Mouse (Mus musculus) limb, embryonic 13.5 days (tissue): ENCODE data around the gene Mansc4. TPM values are rescaled to one million over a fixed set of nuclear protein-coding genes. Genes with fewer than 3 reads are reported as not detected.

ENCODE experiments used
- ATAC-seq: fragments of 200-750 bp; cut with Nextera tagmentation; 2 replicates; pipeline ENCODE4 v1.8.0; 2017; ENCODE audit warnings: low read depth, moderate number of reproducible peaks, moderate TSS enrichment; ENCODE audit not compliant: low FRiP score
- H3K27ac ChIP-seq: fragments of 300-500 bp; sonication (generic); 2 replicates; pipeline ENCODE4 v1.5.1; 2015; ENCODE audit warnings: inconsistent platforms, mild to moderate bottlenecking, moderate library complexity
- H3K27me3 ChIP-seq: fragments of 300-500 bp; sonication (generic); 2 replicates; pipeline ENCODE4 v1.6.1; 2015; ENCODE audit warnings: mild to moderate bottlenecking, inconsistent platforms
- H3K36me3 ChIP-seq: fragments of 300-500 bp; sonication (generic); 2 replicates; pipeline ENCODE4 v1.6.1; 2015; ENCODE audit warnings: inconsistent platforms, mild to moderate bottlenecking, moderate library complexity
- H3K4me1 ChIP-seq: fragments of 300-500 bp; sonication (generic); 2 replicates; pipeline ENCODE4 v1.6.1; 2015; ENCODE audit warnings: inconsistent platforms
- H3K4me2 ChIP-seq: fragments of 300-500 bp; sonication (generic); replicated peaks from 2 replicates; pipeline ENCODE4 v1.6.1; 2015; ENCODE audit warnings: inconsistent platforms, mild to moderate bottlenecking, moderate library complexity
- H3K4me3 ChIP-seq: fragments of 300-500 bp; sonication (generic); 2 replicates; pipeline ENCODE4 v1.5.1; 2015; ENCODE audit warnings: moderate library complexity, mild to moderate bottlenecking, inconsistent platforms
- H3K9ac ChIP-seq: fragments of 300-500 bp; sonication (generic); 2 replicates; pipeline ENCODE4 v1.6.1; 2015; ENCODE audit warnings: mild to moderate bottlenecking, inconsistent platforms
- H3K9me3 ChIP-seq: fragments of 300-500 bp; sonication (generic); 2 replicates; pipeline ENCODE4 v1.6.1; 2016; ENCODE audit warnings: inconsistent platforms
- WGBS: fragments of 180-500 bp; shearing (Covaris S2); methylation state at CpG from one replicate; pipeline ENCODE4 v1.1.7; 2015; 5-methylcytosine and 5-hydroxymethylcytosine counted together
- polyA plus RNA-seq: library from polyadenylated mRNA; unstranded; fragments of >200 nt; fragmentation: Nextera tagmentation; extraction: Ambion mirVana; gene quantifications from 2 replicates; pipeline ENCODE4 v1.2.1, GENCODE M21; 2015

Gene Mansc4
- polyA plus RNA-seq, 1 experiment from 2014 or later = 2.1 TPM

DNA sequence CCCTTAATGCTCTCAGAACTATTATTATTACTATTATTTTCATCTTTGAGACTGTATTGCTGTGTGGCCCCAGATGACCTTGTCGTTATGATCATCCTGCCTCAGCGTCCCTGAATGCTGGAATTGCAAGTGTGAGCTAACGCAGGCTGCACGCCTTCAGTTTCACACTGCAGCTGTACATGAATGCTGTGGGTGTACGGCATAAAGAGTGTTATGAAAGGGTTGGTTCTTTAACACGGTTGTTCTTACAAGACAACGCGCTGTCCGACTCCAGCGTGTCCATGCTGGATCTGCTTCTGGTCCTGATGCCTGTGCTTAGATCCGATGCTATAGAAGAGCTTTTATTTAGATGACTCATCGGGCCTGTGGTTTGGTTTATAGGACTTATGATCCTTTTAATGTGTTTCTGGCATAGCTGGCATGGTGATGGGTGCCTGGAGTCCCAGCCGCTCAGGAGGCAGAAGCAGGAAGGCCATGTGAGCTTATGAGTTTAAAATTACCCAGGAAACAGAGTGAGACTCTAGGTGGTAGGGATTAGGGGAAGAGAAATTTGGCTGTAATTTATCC lies 37.5 kb downstream of the Mansc4 start:
- no peak for ATAC-seq

DNA sequence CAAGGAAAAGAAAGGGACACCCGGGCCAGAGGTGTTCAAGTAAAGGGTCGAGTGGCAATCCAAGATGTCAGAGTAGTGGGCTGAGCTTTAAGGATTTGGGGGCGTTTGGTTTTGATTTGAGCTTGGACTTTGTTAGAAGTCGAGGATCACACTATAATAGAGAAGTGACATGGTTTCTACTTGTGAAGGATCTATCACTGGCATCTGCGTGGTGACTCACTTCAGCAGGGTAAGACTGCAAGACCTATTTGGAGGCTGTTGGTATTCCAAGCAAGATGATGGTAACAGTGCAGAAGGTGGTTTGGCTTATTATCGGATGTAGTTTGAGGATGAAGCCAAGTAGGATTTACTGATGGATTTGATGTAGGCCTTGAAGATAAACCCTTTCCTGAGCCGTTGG lies 43.2 kb downstream of the Mansc4 start:
- no peak overlapping the region for H3K27ac ChIP-seq
- WGBS = 53% methylated on average over 7 of the region's 7 CpGs
- H3K4me3 ChIP-seq = peak overlapping the region; percentile 70
- peaks cover 4% of the 10 kb centered on the region; the same call in 1 of the 2 replicates for H3K27me3 ChIP-seq
- H3K4me1 ChIP-seq = peaks cover 12% of the 10 kb centered on the region
- H3K4me2 ChIP-seq = peak overlapping the region; percentile 70
- peaks cover 26% of the 10 kb centered on the region for H3K36me3 ChIP-seq
- H3K9me3 ChIP-seq = no peaks in the 10 kb centered on the region
- ATAC-seq = no peak
- H3K9ac ChIP-seq = peak overlapping the region; percentile 93

More for the DNA sequence above, 37.5 kb downstream of the Mansc4 start:
- Histone ChIP-seq H3K4me2 (no peak overlapping the region), H3K27ac (no peak overlapping the region), H3K9me3 (no peaks in the 10 kb centered on the region), H3K27me3 (no peaks in the 10 kb centered on the region), H3K36me3 (peaks cover 78% of the 10 kb centered on the region), H3K4me3 (no peak overlapping the region), H3K9ac (no peak overlapping the region), H3K4me1 (peaks cover under 1% of the 10 kb centered on the region; the same call in 1 of the 2 replicates)
- 91% methylated on average over 13 of the region's 13 CpGs for WGBS

DNA sequence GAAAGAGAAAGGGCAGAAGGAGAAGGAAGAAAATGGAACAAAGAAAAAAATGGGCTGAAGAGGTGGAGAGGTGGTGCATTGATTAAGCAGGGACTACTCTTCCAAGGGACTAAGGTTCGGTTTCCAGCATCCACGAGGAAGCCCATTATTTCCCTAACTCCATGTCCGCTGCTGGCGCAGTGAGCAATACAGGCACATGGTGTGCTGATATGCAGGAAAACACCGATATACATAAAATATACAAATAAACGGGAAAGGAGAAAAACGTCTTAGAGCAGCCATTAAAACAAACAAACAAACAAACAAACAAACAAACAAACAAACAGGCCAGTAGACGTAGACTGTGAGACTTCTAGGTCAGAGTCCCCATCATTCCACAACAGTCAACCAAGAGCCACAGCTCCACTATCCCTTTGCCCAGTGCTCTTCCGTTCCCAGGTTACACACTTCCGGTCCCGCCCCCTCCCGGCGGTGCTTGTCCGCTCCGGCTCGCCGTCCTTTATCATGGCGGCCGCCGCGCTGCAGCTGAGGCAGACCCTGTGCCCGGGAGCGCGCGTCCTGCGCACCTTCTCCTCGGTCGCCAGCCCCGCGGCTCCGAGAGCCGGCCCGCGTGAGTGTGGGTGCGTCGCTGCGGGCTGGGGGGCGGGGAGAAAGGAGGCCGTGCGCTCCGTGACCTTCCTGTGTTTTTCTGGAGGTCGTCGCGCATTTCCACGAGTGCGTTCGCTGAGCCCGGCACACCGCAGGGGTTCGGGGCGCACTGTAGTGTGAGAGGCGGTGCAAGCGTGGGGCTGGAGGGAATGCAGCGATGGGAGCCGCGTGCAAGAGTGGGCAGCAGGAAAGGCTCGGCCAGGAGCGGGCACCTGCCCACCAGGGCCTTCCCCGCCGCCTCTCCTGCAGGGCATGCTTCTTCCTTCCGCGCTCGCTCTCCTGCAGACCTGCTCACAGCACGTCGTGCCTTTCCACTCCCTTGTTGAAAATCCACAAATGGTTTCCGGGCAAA lies 44.2 kb downstream of the Mansc4 start, which contains the start of gene Mrps35:
TSS of gene Mrps35 (plus strand) at position 474 of the 1,000 bp plus-strand sequence.
- ATAC-seq = peak; percentile 99
- Histone ChIP-seq H3K4me1 (peaks cover 12% of the 10 kb centered on the region), H3K4me3 (peak within 1 kb of the TSS; percentile 70), H3K9ac (peak within 1 kb of the TSS; percentile 93), H3K27me3 (peaks cover 4% of the 10 kb centered on the region; the same call in 1 of the 2 replicates), H3K36me3 (peaks cover 16% of the 10 kb centered on the region), H3K27ac (peak within 1 kb of the TSS; percentile 68), H3K9me3 (no peaks in the 10 kb centered on the region), H3K4me2 (peak within 1 kb of the TSS; percentile 70)
- WGBS = 3% methylated on average over 66 of the region's 66 CpGs

DNA sequence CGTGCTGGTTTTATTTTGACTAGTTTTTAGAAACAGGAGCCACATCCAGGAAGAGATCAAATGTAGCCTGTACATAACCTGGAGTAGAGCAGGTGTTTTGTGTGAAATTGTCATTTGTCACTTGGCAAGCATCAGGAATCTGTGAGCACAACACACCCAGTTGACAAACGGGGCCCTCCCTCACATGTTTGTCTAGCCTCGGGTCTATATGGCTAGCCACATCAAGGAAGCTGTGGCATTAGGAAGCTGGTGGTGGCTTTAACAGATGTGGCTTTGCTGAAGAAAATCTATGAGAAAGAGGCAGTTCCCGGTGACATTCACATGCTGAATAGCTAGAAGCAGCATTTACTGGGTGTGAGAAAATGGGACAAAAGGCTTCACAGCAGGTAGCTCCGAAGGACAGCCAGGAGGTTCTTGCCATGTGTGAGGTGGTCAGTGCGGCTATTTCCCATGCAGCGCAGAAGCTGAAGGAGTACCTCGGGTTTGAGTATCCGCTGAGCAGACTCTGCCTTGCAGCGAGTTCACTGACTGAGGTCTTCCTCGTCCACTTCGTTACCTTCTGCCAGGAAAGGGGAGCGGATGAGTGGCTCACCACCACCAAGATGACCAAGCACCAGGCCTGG lies 54.4 kb downstream of the Mansc4 start, which contains the start of gene Rep15:
TSS of gene Rep15 (plus strand) at position 282 of the 623 bp plus-strand sequence.
- peaks cover 40% of the 10 kb centered on the region for H3K36me3 ChIP-seq
- H3K9ac ChIP-seq = no peak within 1 kb of the TSS
- H3K4me2 ChIP-seq = no peak within 1 kb of the TSS
- no peaks in the 10 kb centered on the region for H3K27me3 ChIP-seq
- H3K4me3 ChIP-seq = no peak within 1 kb of the TSS
- no peaks in the 10 kb centered on the region for H3K9me3 ChIP-seq
- WGBS = 38% methylated on average over 13 of the region's 13 CpGs
- H3K27ac ChIP-seq = no peak within 1 kb of the TSS
- no peaks in the 10 kb centered on the region for H3K4me1 ChIP-seq
- ATAC-seq = no peak

DNA sequence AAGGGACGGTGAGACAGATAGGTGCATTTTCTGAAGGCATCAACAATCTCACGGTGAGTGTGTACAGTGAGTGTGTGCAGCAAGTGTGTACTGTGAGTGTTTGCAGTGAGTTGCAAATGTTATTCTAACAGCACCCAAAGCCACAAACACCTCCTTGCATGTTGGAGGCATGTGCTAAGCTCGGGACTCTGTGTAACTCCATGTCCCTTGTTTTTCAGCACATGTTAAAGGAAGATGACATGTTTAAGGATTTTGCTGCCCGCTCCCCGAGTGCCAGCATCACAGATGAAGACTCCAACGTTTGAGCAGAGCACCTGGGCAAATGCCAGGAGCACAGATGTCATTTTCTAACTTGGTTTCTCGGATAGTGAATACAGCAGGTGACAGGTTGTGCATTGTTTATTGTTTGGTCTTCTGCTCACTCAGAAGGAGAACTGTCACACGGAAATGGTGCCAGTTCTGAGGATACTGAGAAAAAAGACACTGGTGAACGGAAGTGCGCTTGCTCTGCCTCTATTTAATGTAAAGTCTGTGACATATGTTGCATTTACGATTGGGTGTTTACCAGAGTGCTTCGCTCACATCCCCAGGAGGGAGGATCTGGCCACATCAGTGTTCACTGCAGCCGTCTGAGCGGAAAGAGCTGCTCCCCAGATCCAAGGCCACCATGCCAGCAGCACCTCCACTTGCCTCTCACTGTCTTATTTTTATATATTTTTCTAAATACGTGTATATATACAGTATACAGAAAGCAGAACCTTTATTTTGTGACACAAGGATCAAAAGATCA lies 56.5 kb downstream of the Mansc4 start:
- Histone ChIP-seq H3K27me3 (no peaks in the 10 kb centered on the region), H3K4me1 (no peaks in the 10 kb centered on the region), H3K27ac (no peak overlapping the region), H3K9me3 (no peaks in the 10 kb centered on the region), H3K36me3 (peaks cover 57% of the 10 kb centered on the region), H3K9ac (no peak overlapping the region), H3K4me3 (no peak overlapping the region), H3K4me2 (no peak overlapping the region)
- no peak for ATAC-seq
- WGBS = 89% methylated on average over 15 of the region's 15 CpGs

DNA sequence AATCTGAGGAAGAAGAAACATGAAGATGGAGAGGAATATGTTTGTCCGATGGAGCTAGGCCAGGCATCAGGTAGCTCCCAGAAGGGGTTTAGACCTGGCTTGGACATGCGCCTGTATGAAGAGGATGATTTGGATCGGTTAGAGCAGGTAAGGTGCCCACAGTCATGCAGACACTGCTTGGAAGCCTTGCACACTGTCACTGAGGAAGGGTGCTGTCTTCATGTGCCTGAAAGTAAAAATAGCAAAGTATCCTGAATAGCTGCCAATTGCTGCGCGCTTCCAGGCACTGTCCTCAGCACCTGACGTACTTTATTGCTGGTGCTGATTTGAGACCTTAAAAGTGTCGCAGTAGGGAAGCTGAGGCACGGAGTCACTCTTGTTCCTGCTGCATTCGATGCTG lies 57.2 kb downstream of the Mansc4 start:
- H3K4me1 ChIP-seq = no peaks in the 10 kb centered on the region

DNA sequence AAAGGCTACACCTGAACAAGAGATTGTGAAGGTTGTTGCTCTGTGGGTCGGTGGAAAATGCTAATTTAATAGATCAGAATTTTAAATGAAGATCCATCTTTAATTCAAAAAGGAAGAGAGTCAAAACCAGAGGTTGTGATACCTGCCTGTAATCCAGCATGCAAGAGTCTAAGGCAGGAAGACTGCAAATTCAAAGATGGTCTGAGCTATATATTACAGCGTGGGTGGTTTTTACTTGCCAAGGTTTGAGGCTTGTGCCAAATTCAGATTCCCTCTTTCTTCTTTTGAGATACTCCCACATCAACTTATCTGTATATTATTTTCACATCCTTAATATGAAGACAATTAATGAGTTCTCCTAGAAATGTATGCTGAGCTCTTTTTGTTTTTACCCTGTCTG lies 58.4 kb downstream of the Mansc4 start:
- H3K4me3 ChIP-seq = no peak overlapping the region
- peaks cover 67% of the 10 kb centered on the region for H3K36me3 ChIP-seq
- no peaks in the 10 kb centered on the region for H3K27me3 ChIP-seq
- no peaks in the 10 kb centered on the region for H3K4me1 ChIP-seq
- WGBS = 85% methylated on average over 2 of the region's 2 CpGs
- no peak overlapping the region for H3K4me2 ChIP-seq
- no peak overlapping the region for H3K9ac ChIP-seq
- H3K27ac ChIP-seq = no peak overlapping the region
- ATAC-seq = no peak
- no peaks in the 10 kb centered on the region for H3K9me3 ChIP-seq

More for the DNA sequence above, 57.2 kb downstream of the Mansc4 start:
- Histone ChIP-seq H3K27me3 (no peaks in the 10 kb centered on the region), H3K27ac (no peak overlapping the region), H3K36me3 (peaks cover 62% of the 10 kb centered on the region), H3K4me3 (no peak overlapping the region), H3K9ac (no peak overlapping the region), H3K4me2 (no peak overlapping the region), H3K9me3 (no peaks in the 10 kb centered on the region)
- ATAC-seq = no peak
- WGBS = 95% methylated on average over 9 of the region's 9 CpGs

Other genes with a start within 250 kb of the Mansc4 start
- not detected in 2 replicates for gene Smco2, start 236.9 kb downstream of the Mansc4 start, polyA plus RNA-seq
- 61.1 and 68.5 TPM in 2 replicates for gene Ppfibp1, start 198.5 kb downstream of the Mansc4 start, polyA plus RNA-seq
- 0.18 and 0.31 TPM in 2 replicates for gene 1700034J05Rik, start 132.6 kb downstream of the Mansc4 start, polyA plus RNA-seq
- 1.3 and 1.6 TPM in 2 replicates for gene Rep15, start 54.4 kb downstream of the Mansc4 start, polyA plus RNA-seq
- 98.6 and 99.6 TPM in 2 replicates for gene Mrps35, start 44.3 kb downstream of the Mansc4 start, polyA plus RNA-seq
- 7.4 and 8.8 TPM in 2 replicates for gene Klhl42, start 4.3 kb upstream of the Mansc4 start, polyA plus RNA-seq
- 13.6 and 16.0 TPM in 2 replicates for gene Pthlh, start 177.2 kb upstream of the Mansc4 start, polyA plus RNA-seq